Mouse (Mus musculus) CD4-positive helper T cell, adult 2 months (primary cell): Measurements from ENCODE around the gene Ptpn9.

Experiments used
- DNase-seq: peaks from one replicate; pipeline ENCODE4 v3.0.0-alpha.2; 2012; ENCODE audit warnings: low read depth, missing footprints, low spot score

Ptpn9 gene

DNA sequence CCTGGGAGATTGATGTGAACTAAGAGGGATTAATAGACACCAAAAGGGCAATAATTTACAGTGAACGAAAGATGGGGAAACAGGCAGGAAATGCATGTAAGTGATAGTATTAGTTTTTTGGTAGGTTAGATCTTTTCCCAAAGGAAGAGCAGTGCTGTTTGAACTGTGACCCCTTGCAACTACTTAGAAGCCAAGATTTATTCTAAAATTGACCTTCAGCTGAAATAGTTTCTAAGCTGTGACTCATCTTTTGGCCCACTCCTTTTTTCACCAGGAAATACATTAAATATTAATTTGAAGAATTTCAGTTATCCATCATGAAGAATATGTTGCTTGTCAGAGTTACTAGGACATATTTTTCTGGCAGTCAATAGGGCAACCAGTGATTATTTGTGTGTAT, 19.0 kb downstream of the Ptpn9 start:
- no peak for DNase-seq

GRCm38 (mm10) chr9:57014766-57015165, 20.0 kb downstream of the Ptpn9 start:
- DNase-seq, result no peak

DNA sequence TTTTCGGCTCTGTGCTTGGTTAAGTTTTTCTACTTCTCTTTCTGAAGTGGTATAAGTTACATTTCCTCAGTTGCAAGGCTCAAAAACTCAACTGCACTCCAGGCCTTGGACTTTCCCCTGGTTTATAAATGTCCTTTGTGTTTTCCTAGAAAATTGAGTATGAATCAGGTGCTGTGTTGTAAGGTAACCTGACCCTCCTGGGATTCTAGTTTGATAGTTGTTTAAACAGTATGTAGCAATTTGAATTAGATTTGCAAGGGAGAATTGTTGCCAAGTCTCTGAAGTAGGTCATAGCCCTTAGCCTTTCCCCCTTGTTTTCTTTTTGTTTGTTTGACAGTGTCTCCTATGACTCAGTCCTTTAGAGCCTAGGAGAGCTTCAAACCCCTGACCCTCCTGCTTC, 22.9 kb downstream of the Ptpn9 start:
- no peak for DNase-seq

DNA sequence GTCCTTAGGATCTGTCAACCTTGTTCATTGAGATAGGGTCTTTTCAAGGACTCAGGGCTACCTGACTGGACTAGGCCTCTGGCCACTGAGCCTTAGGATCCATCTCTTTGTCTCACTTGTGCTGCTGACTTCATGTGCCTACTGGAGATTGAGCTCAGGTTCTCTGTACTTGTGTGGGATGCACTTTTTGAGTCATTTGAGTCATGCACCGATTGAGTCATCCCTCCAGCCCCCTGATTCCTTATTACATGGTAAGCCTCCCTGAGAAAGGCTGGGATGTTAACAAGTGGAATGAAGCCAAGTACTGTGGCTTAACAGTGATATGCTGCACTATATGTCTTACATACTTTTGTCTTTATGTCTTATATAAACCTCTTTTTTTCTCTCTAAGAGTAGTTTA, 37.0 kb downstream of the Ptpn9 start:
- no peak for DNase-seq

DNA sequence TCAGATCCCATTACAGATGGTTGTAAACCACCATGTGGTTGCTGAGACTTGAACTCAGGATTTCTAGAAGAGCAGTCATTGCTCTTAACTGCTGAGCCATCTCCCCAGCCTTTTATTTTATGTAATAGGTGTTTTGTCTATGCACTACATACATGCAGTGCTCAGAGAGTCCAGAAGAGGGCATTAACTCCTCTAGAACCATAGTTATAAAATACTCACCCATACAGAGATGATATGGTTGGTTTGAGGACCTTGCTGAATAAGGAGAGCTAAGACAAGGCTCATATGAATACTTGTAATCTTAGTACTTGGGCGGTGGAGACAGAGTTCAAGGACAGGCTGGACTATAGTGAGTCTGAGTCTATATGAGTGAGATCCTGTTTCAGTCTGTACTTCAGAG, 61.5 kb downstream of the Ptpn9 start:
- peak; percentile 71 for DNase-seq

- DNase-seq, result no peak
These were observed 69.4 kb downstream of the Ptpn9 start for GRCm38 (mm10) chr9:57064164-57064563.

DNA sequence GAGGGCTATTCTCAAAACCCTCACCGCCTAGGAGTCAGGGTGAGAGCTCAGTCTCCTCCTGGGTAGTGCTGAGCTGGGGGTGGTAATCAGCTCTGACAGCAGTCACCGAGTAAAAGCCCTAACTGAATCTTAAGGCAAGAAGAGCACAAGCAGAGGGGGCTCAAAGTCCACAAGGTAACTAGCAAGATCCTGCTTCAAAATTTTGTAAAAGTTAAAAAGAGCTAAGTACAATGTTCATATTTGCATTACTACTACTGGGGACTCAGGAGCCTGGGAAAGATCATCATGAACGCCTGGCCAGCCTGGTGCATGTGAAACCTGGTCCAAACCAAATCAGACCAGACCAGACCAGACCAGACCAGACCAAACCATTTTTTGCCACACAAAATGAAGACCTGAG, 73.5 kb downstream of the Ptpn9 start:
- no peak for DNase-seq

GRCm38 (mm10) chr9:57070262-57070661, 75.5 kb downstream of the Ptpn9 start:
- DNase-seq, result no peak

DNA sequence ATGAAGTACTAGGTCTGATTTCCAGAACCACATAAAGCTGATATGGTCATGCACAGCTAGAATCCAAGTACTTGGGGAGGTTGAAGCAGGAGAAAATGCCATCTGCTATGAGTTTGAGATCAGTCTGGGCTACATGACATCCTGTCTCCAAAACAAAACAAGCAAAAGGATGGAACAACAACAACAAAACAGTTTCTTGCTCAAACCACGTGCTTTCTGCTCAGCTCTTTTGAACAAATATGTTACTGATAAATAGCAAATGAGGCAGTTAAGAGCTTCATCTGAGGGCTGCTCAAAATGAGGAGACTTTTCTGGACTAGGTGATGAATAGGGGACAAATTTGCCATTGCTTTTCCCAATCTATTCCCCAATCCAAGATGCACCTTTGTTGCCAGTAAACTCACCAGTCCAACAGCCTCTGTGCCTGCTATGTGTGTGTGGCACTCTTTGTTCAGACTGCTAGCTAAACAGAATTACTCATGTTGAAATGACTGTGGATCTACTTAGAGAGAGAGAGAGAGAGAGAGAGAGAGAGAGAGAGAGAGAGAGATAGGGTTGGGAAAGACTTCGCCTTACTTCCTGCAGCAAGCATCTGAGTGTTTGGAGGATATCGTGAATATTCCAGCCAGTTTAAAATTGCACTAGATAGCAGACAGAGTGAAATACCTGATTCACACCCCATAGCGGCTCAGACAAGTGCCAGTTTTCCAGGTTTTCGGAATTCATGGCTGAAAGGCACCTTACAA, 76.2 kb downstream of the Ptpn9 start:
- DNase-seq, result peak; percentile 6

DNA sequence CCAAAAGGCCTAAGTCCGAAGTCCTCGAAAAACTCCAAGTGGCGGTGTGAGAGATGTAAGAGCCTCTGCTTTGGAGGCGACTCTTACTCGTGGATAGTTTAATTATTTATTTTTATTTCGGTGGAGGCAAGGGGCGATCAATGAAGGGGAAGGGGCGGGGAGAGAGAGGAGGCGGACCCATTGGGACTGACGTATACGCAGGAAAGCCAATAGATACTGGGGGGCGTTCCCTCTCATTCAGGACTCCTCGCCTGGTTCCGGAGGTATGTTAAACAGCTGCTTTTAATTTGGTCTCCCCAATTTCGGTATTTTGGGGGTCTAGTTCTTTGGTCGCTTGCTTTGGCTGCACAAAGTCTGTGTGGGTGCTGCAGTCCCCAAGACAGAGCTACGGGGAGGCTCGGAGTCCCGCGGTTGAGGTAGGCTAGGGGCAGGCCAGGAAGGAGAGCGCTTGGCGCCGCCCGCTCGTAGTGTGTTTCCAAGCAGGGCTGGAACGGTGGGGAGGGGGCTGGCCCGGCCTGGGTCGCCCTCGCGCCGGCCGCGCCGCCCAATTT, 77.2 kb downstream of the Ptpn9 start, which contains the start of gene Sin3a:
Gene Sin3a, plus strand, starts transcription at position 240 of the 551 bp plus-strand sequence.
- DNase-seq, result peak; percentile 87

DNA sequence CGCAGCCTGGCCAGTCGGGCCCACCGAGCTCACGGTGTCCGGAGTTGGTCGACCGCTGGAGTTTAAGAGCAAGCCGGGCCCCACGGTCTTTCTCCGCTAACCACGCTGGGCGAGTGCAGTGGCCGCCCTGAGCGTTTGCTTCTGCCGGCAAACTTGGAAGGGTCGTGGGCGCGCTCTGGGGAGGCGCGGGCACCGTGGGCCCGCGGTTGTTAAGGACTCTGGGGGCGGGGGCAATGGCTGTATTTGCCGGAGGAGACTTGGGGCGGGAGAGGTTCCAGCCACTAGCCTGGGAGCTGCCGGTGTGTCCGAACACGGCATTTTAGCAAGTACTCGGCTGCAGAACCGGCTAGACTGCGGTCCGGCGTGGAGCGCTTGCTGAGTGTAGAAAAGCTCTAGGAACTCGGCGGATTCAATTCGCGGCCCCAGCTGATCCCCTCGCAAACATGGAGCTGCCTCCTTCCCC, 77.8 kb downstream of the Ptpn9 start:
- no peak for DNase-seq

DNA sequence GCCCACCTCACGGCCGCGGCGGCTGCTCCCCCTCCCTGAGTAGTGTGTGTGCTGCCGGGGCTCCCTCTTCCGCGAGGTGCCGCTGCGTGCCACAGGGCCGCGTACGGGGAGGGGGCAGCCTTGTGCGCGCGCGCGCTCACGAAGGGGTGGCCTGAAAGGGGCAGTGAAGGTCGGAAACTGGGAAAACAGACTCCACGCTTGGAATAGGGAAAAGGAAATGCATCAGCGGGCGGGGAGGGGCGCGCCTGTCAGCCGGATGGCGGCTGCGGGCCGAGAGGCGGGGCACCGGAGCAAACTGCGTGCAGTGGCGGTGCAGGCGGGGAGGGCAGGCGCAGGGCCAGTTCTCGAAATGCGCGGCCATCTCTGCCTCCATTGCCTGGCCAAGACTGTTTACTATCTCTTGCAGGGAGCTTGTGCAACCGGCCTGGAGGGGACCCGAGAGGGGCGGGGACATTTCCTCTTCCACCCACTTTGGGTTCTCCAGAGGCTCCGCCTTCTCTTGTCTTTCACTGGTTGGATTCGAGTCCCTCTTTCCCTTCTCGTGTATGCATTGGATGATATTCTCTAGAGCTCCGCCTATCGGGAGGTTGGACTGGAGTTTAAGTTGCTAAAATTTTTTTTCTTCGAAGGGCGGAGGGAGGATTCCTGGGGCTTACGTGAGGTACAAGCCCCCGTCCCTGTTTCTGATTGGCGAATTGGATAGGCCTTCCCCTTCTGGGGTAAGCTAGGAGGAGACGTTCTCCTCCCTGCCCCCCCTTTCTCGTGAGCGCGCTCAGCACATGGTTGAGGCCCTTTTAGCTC, 78.5 kb downstream of the Ptpn9 start:
- DNase-seq, result peak; percentile 100

DNA sequence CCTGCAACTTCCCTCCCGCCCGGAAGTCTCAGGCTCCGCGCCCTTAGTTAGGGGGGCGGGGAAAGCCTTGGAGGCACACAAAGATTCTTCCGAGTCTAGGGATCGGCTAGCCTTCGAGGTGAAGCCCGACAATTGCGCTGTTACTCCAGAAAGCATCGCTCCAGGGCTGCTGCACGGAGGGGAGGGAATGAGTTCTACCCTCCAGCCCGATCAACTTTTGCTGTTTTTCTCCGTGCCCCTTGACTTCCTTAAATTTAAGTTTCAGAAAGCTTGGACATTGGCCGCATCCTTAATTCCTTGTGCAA, 79.0 kb downstream of the Ptpn9 start:
- no peak for DNase-seq

DNA sequence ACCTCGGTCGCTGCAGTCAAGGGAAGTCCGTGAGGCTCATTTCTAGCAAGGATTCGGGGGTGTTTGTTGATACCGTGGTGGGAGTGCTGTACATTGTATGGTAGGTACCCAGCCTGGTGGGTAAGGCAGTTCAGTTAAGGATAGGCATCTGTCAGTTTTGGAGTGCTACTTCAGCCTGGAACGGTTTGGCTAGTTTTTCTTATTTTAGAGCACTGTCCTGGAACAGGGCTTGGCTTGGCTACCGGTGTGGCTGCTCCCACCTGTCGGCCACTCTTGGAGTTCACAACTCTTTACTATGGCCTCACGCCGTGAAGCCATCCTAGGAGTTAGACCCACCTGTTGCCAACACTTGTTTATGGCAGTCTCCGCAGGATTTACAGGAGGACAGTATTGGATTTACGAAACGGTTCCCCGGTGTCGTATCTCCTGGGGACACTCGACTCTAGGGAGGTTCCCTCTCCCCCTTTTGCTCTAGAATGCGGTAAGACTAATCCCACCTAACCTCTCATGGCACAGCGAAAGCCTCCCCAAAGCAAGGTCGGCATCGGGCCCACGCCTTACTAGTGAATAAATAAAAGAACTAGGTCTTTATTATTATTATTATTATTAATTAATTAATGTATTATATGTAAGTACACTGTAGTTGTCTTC, 79.6 kb downstream of the Ptpn9 start:
- peak; percentile 53 for DNase-seq

GRCm38 (mm10) chr9:57074822-57075603, 80.3 kb downstream of the Ptpn9 start:
- DNase-seq, result peak; percentile 89

DNA sequence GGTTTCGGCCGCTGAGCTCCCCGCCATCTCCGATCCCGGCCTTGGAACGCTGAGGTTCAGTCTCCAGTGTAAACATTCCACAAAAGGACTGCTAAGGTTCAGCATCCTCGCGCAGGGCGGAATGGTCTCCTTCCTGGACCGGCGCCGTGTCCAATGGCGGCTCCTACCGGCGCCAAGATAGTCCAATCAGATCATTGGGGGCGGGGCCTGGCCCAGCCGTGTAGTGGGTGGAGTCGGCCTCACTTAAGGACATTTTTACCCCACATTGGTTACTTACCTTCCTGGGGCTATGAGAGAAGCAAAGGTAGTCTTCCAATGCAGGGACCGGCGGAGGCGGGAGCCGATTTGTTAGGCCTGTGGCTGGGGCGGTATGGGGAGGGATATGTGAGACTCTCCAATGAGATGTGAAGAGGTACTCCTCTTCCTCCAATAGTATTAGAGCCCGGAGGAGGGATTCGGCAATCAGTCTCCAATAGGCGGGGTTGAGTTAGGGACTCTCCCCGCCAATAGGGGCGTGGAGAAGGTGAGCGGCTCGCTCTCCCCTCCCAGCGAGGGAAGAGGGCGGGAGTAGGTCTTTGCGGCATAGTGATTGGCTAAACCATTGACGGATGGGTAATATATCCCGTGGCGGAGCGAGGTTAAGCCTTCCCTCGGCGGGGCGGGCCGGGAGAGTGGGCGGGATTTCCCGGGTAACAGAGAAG, 81.1 kb downstream of the Ptpn9 start:
- peak; percentile 100 for DNase-seq

GRCm38 (mm10) chr9:57076701-57077660, 82.3 kb downstream of the Ptpn9 start:
- peak; percentile 95 for DNase-seq

GRCm38 (mm10) chr9:57082236-57082635, 87.5 kb downstream of the Ptpn9 start:
- DNase-seq, result no peak
